Mouse (Mus musculus) right cerebral cortex, postnatal 4 days (tissue): ENCODE measurements around the gene Rab4b.

Experiments used
- DNase-seq: peaks from one replicate; pipeline ENCODE4 v3.0.0-alpha.2; 2022

Rab4b gene

DNA sequence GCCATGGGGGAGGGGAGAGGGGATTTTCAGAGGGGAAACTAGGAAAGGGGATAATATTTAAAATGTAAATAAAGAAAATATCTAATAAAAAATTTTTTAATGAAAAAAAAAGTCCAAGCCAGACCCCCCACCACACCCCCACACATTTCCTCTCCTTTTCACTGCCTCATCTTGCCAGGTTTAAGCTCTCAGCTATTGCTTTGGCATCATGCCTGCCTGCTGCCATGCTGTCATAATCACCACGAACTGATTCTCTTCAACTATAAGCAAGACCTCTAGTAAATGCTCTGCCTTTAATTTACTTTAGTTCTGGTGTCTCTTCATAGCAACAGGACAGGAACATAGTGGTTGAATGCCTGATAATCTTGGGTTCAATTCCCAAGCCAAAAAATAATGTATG is 3.8 kb upstream of the Rab4b start:
- DNase-seq = no peak

DNA sequence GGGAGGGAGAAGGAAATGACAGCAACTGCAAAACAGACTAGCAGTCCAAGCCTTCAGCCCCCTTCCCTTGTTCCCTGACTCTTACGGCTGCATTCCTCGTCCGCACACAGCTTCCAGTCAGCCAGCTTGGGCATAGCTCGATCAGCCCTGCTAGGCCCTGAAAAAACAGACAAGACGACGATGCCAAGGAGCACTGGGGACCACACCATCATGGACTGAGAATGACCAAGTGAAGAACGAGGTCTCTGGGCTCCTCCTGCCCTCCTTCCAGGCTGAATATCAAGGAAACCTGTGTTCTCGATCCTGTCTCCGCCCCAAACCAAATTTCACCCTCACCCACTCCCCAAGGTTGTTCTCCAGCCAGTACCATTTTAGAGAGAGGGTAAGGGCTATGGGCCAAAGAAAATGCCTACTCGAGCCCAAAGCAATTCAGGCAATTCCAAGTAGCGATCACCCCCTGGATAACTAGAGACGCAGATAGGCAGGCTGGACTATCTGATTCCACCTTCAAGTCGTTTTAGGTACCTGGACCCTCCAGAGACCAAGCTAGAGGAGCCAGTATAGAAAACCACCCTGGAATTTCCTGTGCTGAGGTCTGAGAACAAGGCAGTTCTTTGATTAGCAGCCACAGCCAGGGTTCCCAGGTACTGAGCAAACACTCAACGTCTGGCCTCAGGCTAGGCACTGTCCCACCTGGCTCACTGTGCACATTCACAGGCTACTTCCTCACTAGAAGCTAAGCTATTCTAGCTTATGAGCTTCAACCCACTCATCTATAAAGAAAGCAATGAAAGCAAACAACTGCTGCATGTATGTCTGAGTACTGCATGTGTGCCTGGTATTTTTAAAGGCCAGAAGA is 2.4 kb upstream of the Rab4b start, which contains the start of the genes Gm21983 and Mia:
Gene Gm21983, minus strand, starts transcription at position 250 of the 859 bp plus-strand sequence.
Gene Mia, minus strand, starts transcription at position 321 of the 859 bp plus-strand sequence.
- DNase-seq = no peak

DNA sequence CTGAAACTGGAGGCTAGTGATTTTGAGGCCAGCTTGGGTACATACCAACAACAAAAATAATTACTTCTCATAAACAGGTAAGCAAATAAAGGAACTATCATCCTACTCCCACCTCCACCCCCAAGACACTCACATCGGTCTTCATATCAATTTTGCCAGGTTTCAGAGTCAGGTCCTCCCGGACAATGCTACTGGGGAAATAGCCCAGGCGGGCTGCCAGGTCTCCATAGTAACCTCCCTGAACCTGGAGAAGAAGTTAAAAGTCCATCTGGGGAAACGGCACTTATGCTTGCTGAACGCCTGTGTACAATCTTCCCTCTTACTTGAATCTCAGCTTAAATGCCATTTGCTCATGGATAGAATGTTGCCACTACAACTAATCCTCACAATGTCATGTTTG is 1.3 kb upstream of the Rab4b start:
- DNase-seq = no peak

DNA sequence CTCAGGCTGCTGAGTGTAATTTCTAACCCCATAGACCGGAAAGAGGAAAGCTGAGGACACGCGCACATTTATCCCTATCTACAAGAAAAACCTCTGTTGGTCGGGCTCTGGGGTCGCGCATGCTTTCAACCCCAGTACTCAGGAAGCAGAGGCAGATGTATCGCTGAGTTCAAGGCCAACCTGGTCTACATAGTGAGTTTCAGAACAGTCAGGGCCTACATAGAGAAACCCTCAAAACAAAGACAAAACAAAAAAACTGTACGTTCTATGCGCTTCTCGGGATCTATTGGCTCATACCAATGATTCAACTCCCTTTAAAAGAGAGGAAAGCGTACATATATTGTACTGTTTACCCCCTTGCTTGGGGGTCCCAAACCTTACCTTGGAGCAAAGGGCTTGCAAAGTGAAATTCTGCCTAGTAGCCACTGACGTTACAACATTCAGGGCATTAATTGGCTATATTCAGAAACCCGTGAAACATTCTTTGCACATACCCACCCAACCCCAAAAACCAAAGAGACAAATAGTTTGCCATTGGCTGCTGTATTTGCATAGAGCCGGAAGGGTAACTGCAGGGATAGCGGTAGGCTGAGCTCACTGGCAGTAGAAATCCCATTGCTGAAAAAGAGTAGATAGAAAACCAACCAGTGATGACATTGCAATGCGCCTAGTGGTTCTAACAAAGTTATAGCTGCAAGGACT is 672 bp upstream of the Rab4b start:
- no peak for DNase-seq

DNA sequence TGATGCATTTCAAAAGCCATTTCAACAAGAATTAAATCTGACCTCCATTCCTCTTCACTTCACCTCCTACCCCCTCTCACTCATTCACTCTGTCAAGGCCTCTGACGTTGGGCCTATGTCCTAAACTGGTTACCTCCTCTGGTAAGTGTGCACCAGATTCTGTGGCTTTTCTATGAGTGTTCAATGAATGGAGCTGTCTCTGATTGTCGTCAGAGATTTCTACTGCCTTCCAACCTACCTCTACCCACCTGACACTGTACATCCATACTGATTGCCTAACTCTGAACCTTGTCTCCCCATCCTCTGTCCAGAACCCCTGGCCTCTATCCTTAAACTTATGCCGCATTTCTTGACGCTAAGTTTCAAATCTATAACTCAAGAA is 763 bp downstream of the Rab4b start:
- no peak for DNase-seq

DNA sequence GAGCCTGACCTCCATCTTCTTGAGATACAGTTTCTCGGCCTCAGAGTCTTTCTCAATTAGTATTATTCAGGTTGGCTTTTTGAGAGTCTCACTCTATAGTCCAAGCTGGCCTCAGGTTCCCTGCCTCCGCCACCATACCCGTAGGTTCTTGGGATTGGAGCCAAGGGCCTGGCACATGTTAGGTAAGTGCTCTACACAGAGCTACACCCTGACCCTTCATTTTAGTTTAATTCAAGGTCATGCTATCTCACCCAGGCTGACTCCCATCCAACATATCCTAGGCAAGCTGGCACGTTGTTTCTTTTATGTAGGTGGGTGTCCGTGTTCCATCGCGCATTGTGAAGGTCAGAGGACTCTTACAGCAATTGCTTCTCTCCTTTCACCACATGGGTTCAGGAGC is 3.8 kb downstream of the Rab4b start:
- no peak for DNase-seq

DNA sequence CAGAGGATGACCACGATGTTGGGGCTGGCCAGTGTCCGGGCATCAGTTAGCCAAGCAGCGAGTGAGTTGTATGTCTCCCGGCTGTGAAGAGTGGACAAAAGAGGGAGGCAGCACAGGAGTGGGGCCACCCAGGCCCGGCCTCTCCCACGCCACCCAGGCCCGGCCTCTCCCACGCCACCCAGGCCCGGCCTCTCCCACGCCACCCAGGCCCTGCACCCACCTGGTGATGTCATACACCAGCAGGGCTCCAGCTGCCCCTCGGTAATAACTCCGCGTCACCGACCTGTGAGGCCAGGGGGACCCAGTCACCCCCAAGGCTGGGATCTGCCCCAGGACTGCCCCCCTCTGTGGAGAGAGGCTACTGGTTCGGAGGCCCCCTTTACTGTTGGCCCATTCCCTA is 4.2 kb downstream of the Rab4b start:
- DNase-seq = no peak

DNA sequence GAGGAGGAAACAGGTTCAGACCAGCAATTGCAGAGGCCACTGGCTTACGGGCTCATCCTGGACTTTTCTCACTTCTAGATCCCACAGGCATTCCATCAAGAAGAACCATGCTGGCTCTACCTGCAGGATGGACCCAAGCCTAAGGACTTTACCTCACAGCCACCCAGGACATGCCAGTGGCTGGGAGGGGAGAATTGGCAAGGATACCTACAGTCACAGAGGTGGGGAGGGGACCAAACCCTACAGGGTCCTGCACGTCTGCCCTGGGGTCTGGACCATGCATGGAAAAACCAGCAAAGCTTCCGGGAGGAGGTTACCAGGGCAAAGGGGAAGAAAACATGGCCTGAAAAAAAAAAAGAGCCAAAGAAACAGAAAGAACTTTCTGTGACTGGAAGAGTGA is 7.7 kb downstream of the Rab4b start:
- no peak for DNase-seq

DNA sequence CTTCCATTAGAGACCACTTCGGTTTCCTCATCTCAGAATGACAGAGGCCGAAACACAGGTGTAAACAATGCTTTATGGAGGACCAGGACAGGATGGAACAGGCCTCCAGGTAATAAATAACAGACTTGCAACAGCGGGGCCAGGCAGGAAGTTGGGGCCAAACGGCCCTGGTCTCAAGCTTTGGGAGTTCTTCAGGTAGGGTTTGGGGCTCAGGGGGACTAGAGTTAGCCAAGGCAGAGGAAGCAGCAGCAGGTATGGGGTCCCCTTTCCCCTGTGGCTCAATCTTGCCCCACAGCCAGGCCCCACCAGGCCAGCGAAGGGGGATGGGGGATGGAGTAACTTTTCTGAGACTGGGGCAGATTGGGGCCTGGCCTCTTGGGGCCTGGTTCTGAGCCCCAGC is 10.3 kb downstream of the Rab4b start:
- no peak for DNase-seq

DNA sequence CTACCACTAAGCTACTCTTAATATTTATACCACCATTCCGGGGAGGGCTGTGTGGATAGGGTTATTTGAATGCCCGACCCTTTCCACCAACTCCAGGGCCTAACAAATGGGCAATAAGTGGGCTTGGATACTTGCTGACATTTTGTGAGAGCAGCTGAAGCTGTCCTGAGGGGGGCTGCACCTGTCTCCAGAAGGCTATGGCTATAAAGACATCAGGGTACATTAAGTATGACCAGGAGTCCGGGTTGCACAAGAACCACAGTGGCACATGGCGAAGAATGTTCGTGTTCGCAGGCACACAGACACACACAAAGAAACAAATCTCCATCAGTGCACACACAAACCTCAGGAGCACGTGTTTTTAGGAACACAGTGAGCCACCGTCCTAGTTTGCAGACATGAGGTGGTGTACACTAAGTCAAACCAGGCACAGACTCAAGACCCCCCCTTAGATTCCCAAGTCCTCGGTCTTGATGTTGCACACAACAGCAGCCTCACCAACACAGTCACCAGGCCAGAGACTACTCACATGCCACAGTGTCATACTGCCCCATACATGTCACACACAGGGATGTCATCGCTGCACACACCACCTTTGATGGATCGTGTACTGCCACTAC is 11.1 kb downstream of the Rab4b start:
- no peak for DNase-seq

DNA sequence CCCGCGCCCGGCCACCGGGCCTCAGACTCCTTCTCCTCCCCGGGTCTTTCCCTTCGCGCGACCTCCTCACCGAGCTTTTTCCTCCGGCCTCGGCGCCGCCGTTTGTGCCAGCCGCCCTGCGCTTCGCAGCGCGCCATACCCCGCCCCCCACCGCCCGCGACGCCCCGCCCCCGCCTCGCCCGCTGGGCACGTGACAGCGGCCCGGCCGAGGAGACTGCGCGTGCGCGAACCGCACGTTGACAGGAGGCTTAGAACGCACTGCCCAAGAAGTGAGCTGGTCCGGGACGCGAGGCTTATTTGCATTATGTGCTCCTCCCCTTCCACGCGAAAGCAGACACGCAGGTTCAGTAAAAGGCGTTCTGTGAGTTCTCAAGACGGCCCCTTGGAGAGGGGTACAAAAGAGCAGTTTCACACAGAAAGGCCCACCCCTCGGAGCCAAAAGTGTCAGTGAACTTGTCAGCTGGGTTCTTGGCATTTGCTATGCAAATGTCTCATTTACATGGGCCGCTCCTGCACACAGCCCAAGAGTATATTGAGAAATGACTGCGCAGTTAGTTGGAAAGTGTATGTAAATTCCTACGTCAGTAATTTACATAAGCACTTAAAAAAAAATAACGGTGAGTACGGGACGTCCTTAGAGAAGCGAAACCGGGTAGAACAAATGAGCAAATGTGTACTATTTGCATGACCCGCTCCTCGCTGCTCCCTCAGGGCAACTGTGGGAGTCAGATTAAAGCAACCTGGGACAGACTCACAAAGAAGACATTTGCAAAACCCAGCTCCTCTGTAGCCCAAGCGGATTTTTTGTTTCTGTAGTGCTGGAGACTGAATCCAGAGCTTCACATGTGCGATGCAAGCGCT is 11.9 kb downstream of the Rab4b start, which contains the start of gene Egln2:
Gene Egln2, minus strand, starts transcription at position 189 of the 861 bp plus-strand sequence.
- peak; percentile 99 for DNase-seq

DNA sequence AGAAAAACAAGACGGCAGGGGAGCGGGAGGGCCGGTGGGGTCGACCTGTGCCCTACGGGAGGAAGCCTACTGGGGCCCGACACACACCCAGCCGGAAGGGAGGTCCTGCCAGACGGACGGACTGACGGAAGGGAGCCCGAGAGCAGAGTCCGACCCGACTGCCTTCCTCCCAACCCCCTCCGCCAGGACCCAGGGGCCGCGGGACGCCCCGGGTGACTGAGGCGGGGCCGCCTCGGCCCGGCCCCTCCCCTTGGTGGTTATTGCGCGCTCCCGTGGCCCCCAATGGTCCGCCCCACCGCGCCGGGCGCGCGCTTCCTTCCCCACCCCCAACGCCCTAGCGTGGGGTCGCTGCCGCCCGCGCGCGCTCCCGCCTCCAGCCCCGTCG is 12.5 kb downstream of the Rab4b start:
- peak; percentile 85 for DNase-seq

DNA sequence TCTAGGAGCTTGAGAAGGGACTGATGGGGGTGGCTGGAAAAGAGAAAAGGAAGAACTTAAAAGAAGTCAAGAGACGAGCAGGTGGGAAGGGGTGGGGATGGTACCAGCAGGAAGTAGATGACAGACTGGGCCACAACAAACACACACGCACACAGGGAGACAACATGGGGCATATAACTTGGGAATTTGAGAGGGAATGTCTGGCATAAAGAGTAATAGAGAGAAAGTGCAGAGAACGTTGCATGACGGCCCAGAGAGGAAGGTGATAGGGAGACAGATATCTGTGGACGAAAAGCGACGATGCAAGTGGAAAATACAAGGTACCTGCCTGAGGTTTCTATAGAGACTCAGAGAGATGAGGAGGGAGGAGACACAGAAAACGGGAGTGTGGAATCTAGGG is 13.0 kb downstream of the Rab4b start:
- DNase-seq = no peak

DNA sequence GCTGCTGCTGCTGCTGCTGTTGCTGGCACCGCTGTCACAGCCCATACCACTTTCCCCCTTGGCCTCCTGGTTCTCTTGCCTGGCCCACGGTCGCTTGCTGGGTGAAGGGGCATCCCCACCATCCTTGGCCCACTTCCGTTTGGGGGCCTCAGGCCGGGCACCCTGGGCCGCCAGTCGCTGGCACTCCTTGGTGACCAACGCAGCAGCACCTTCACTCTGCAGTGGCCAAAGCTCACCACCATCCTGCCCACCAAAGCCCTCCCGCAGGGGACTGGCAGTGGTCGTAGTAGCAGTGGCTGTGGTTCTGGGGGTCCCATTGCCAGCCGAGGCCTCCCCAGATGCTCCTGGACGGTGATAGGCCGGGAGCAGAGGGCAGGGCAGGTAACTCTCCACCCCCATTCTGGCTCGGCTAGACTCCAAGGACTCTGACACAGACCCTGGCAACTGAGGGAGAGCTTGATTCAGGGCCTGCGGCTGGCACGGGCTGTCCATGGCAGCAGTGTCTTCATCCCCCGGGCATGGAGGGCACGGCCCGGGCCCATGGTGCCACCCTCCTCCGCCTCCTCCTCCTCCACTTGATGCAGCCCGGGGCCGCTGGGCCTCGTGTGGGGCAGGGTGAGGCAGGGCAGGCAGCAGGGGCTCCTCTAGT is 13.6 kb downstream of the Rab4b start:
- DNase-seq = no peak

DNA sequence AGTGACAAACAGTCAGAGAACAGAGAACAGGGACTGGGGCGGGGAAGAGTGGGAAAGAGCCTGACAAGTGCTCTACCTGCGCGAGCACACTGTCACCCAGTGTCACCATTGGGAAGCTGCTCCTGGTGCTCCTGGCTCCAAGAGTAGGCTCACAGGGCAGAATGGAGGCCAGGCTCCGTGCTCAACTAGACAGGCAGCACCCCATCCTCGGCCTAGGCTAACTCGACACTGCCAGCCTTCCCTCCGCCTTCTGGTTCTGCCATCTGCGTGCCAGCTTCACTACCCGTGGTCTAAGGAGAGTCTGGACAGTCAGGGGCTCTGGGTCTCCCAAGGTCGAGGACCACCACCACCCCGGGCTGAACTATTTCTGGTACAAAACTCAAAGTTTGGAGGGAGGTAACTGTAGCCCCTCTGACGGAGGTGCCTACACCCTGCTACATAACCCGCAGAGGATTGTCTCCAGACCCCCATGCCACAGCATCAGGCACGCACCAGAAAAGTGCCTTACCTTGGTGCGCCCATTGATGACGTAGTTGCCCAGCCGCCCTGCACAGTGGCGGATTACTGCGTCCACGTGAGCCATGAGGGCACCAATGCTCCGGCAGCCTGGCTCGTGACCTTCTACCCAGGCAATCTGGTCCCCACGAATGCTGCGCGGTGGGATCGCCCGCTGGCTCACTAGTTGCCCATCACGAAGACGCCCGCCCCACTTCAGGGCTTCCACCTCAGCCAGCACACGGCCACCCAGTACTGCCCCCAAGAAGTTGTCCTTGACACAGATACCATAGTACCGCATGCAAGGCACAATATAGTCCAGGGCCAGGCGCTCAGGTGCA is 14.4 kb downstream of the Rab4b start:
- DNase-seq = no peak

DNA sequence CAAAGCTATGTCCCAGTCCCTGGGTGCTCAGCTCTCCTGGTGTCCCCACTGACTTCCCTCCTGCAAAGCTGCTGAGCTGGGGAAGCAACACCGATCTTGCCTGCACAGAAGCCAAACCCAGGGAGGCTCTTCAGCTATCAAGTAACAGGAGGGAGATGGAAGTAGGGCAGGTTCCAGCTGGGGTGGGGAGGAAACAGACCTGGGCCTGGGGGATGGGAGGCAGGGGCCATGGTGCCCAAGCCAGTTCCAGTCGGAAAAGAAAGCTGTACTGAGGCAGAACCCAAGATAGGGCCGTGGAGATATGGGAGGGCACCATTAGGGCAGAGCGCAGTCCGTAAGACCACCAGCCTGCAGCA is 15.3 kb downstream of the Rab4b start:
- DNase-seq = no peak

DNA sequence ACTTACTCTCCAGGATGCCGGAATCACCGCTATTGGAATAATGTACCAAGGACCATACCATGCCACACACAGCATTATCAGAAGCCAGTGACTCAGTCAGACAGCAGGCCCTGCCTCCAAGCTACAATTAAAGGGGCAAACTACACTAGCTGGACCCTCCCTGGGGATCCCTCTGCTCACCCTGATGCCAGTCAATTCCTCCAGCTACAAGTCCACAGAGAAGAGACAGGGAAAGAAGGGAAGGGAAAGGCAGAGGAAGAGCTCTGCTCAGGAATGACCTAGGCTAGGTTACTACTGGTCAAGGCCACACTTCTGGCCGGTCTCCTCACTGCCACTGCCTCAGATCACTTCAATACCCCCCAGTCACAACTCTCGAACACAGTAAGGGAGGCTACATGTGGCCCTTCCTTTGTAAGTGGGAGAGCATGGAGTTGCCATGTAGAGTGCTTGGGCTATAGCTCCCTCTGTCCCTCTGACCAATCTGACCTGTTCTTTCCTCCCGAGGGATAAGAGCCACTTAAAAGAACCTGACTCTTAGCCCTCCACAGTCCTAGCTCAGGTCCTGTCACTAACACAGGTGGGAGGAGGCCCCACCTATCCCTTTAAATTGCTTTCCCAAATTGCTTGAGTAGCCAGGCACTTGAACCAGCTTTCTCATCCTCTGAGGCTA is 15.8 kb downstream of the Rab4b start:
- DNase-seq = no peak

DNA sequence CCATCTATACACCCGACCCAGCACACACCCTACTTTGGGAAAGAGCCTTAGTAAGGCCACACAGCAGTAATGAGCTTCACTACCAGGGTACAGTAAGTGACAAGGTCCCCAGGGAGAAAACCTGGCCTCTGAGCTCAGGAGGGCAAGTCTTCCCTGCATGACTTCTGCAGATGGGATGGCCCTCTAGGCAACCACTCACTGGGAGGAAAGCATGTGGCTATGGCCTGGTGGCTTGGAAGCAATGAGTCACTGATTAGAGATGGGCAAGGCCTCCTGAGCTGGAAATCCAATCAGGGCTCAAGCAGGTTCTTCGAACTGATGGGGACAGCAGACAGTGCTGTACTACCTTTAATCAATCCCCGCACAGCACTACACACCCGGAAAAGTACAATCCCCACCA is 17.0 kb downstream of the Rab4b start:
- no peak for DNase-seq

DNA sequence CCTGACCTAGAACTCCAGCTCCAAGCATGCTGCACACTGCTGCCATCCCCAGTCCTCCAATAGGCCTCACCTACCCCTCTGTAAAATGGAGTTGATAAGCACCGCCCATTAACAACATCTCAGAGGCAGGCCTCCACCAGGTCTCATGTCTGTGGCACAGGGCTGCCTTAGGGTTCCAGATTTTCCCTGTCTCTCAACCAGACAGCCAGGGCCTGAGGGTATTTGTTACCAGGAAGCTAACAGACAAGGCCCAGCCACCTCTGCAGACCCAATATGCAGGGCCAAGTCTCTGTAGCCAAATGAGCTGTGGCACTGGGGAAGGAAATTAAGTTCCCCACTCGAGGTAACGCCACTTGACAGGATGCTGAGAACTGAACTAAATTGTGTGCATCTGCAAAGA is 17.8 kb downstream of the Rab4b start:
- DNase-seq = no peak

DNA sequence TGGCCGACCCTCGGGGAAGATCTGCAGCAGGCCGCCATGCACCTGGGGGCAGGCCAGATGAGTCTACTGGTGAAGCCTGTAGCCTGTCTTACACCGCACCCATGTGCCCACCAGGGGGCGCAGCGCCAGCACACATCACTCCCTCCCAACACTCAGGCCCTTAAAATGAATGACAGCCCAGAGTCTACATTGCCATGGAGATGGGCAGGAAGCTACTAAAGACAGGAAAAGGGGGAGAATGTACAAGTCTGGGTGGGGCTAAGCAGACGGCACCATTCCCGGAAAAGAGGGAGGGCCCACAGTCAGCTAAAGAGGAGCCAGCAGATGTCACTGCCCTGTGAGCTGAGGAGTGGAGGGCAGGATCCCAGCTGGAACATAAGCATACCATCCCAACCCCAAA is 18.8 kb downstream of the Rab4b start:
- DNase-seq = peak; percentile 88

DNA sequence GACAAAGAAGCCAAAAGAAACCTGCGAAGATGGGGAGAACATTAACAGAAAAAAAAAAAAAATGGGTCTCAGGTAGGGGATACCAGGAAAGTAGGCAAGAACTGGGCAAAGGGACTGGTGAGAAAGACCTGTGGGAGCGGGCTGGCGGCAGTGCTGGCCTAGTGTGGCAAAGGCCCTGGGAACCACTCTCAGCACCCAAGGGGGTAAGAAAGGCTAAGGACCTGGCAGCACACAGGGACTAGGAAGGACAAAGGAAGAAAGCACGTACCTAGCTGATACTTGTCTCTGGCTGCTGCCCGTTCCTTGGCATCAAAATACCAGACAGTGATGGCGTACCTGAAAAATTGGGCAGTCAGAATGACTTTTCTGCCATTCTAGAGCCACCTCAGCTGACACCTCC is 19.4 kb downstream of the Rab4b start:
- DNase-seq = no peak
